Mouse (Mus musculus): ENCODE measurements around the gene Gosr2.

- TF ChIP-seq EP300 (optimal IDR thresholded peaks at IDR 0.05): no peak
- peak; percentile 89 for TF ChIP-seq CTCF (IDR thresholded peaks at IDR 0.05; ENCODE audit: low read depth)
Observed at GRCm38 (mm10) chr11:103675556-103675955, 22.1 kb downstream of the Gosr2 start.

All from stomach, postnatal 0 days (tissue).